Mouse (Mus musculus) embryonic facial prominence, embryonic 15.5 days (tissue): ENCODE data around the gene Olfr458. TPM values are rescaled to one million over a fixed set of nuclear protein-coding genes. Genes with fewer than 3 reads are reported as not detected.
"Not testable (repeated sequence)": the region's sequence is repeated elsewhere in the genome, so short reads cannot be mapped to it uniquely, and the experiment has no call there.

Source experiments
- ATAC-seq: fragments of 200-750 bp; cut with Nextera tagmentation; 2 replicates; pipeline ENCODE4 v1.8.0; 2017; ENCODE audit warnings: low read depth, moderate TSS enrichment; ENCODE audit not compliant: insufficient number of reproducible peaks, low FRiP score, low TSS enrichment
- H3K27ac ChIP-seq: fragments of 300-500 bp; sonication (generic); replicated peaks from 2 replicates; pipeline ENCODE4 v1.5.1; 2015; ENCODE audit warnings: mild to moderate bottlenecking, inconsistent platforms
- H3K27me3 ChIP-seq: fragments of 300-500 bp; sonication (generic); 2 replicates; pipeline ENCODE4 v1.6.1; 2015; ENCODE audit warnings: inconsistent platforms
- H3K36me3 ChIP-seq: fragments of 300-500 bp; sonication (generic); 2 replicates; pipeline ENCODE4 v1.6.1; 2015; ENCODE audit warnings: mild to moderate bottlenecking, inconsistent platforms
- H3K4me1 ChIP-seq: fragments of 300-500 bp; sonication (generic); 2 replicates; pipeline ENCODE4 v1.6.1; 2015; ENCODE audit warnings: inconsistent platforms
- H3K4me2 ChIP-seq: fragments of 300-500 bp; sonication (generic); replicated peaks from 2 replicates; pipeline ENCODE4 v1.6.1; 2015; ENCODE audit warnings: mild to moderate bottlenecking, inconsistent platforms
- H3K4me3 ChIP-seq: fragments of 300-500 bp; sonication (generic); replicated peaks from 2 replicates; pipeline ENCODE4 v1.5.1; 2015; ENCODE audit warnings: mild to moderate bottlenecking, inconsistent platforms
- H3K9ac ChIP-seq: fragments of 300-500 bp; sonication (generic); 2 replicates; pipeline ENCODE4 v1.6.1; 2015; ENCODE audit warnings: inconsistent platforms
- H3K9me3 ChIP-seq: fragments of 300-500 bp; sonication (generic); replicated peaks from 2 replicates; pipeline ENCODE4 v1.6.1; 2016; ENCODE audit warnings: inconsistent platforms
- WGBS: fragments of 180-500 bp; shearing (Covaris S2); methylation state at CpG from one replicate; pipeline ENCODE4 v1.1.7; 2015; 5-methylcytosine and 5-hydroxymethylcytosine counted together
- polyA plus RNA-seq: library from polyadenylated mRNA; unstranded; fragments of >200 nt; fragmentation: Nextera tagmentation; extraction: Ambion mirVana; gene quantifications from 2 replicates; pipeline ENCODE4 v1.2.1, GENCODE M21; 2015

Olfr458 gene
- polyA plus RNA-seq, result not detected in 2 replicates

- H3K4me2 ChIP-seq, result no peak within 1 kb of the TSS
- ATAC-seq, result no peak
- no peaks in the 10 kb centered on the region for H3K4me1 ChIP-seq
- no peak within 1 kb of the TSS for H3K27ac ChIP-seq
- H3K9ac ChIP-seq, result no peak within 1 kb of the TSS
- no peaks in the 10 kb centered on the region for H3K36me3 ChIP-seq
- 67% methylated on average over 1 of the region's 1 CpGs for WGBS
- no peaks in the 10 kb centered on the region for H3K27me3 ChIP-seq
- no peaks in the 10 kb centered on the region for H3K9me3 ChIP-seq
- no peak within 1 kb of the TSS for H3K4me3 ChIP-seq
These were observed at the start of gene Olfr458 for GRCm38 (mm10) chr6:42465096-42465495. TSS of gene Olfr458 (minus strand) at chr6:42465196.

GRCm38 (mm10) chr6:42513461-42513860 is 48.5 kb upstream of the Olfr458 start:
- WGBS, result 50% methylated on average over 1 of the region's 1 CpGs
- H3K27ac ChIP-seq, result no peak overlapping the region
- H3K9me3 ChIP-seq, result no peaks in the 10 kb centered on the region
- no peak overlapping the region for H3K4me2 ChIP-seq
- H3K36me3 ChIP-seq, result no peaks in the 10 kb centered on the region
- ATAC-seq, result no peak
- no peak overlapping the region for H3K4me3 ChIP-seq
- no peaks in the 10 kb centered on the region for H3K4me1 ChIP-seq
- H3K9ac ChIP-seq, result no peak overlapping the region
- no peaks in the 10 kb centered on the region for H3K27me3 ChIP-seq

- Histone ChIP-seq H3K9ac (no peak overlapping the region), H3K9me3 (no peaks in the 10 kb centered on the region), H3K36me3 (no peaks in the 10 kb centered on the region), H3K4me2 (no peak overlapping the region), H3K4me3 (no peak overlapping the region), H3K27me3 (no peaks in the 10 kb centered on the region), H3K4me1 (no peaks in the 10 kb centered on the region), H3K27ac (no peak overlapping the region)
- no peak for ATAC-seq
These were observed 44.3 kb upstream of the Olfr458 start for GRCm38 (mm10) chr6:42509311-42509710.

- Histone ChIP-seq H3K9me3 (no peaks in the 10 kb centered on the region), H3K9ac (no peak overlapping the region), H3K4me2 (no peak overlapping the region), H3K27me3 (no peaks in the 10 kb centered on the region), H3K27ac (no peak overlapping the region), H3K4me3 (no peak overlapping the region), H3K36me3 (no peaks in the 10 kb centered on the region), H3K4me1 (no peaks in the 10 kb centered on the region)
- no peak for ATAC-seq
- WGBS, result 74% methylated on average over 2 of the region's 2 CpGs
These were observed 38.5 kb upstream of the Olfr458 start for GRCm38 (mm10) chr6:42503478-42503877.

GRCm38 (mm10) chr6:42489731-42490130 is 24.7 kb upstream of the Olfr458 start:
- no peak overlapping the region for H3K4me3 ChIP-seq
- 70% methylated on average over 1 of the region's 1 CpGs for WGBS
- H3K27me3 ChIP-seq, result no peaks in the 10 kb centered on the region
- H3K9me3 ChIP-seq, result no peaks in the 10 kb centered on the region
- no peak overlapping the region for H3K4me2 ChIP-seq
- H3K9ac ChIP-seq, result no peak overlapping the region
- no peak for ATAC-seq
- no peaks in the 10 kb centered on the region for H3K36me3 ChIP-seq
- H3K27ac ChIP-seq, result no peak overlapping the region
- H3K4me1 ChIP-seq, result no peaks in the 10 kb centered on the region

GRCm38 (mm10) chr6:42487114-42487513 is 22.1 kb upstream of the Olfr458 start, which contains the start of gene Olfr456:
TSS of gene Olfr456 (minus strand) at chr6:42487214.
- no peak within 1 kb of the TSS for H3K4me2 ChIP-seq
- no peak within 1 kb of the TSS for H3K9ac ChIP-seq
- H3K27me3 ChIP-seq, result no peaks in the 10 kb centered on the region
- no peak for ATAC-seq
- no peak within 1 kb of the TSS for H3K4me3 ChIP-seq
- no peaks in the 10 kb centered on the region for H3K36me3 ChIP-seq
- WGBS, result 78% methylated on average over 1 of the region's 1 CpGs
- H3K27ac ChIP-seq, result no peak within 1 kb of the TSS
- no peaks in the 10 kb centered on the region for H3K9me3 ChIP-seq
- H3K4me1 ChIP-seq, result no peaks in the 10 kb centered on the region

GRCm38 (mm10) chr6:42484633-42485032 is 19.6 kb upstream of the Olfr458 start:
- Histone ChIP-seq H3K4me2 (no peak overlapping the region), H3K4me3 (no peak overlapping the region), H3K9me3 (no peaks in the 10 kb centered on the region), H3K9ac (no peak overlapping the region), H3K27me3 (no peaks in the 10 kb centered on the region), H3K36me3 (no peaks in the 10 kb centered on the region), H3K4me1 (no peaks in the 10 kb centered on the region), H3K27ac (no peak overlapping the region)
- no peak for ATAC-seq

- H3K27ac ChIP-seq, result no peak within 1 kb of the TSS
- 41% methylated on average over 1 of the region's 1 CpGs for WGBS
- H3K4me3 ChIP-seq, result no peak within 1 kb of the TSS
- H3K4me1 ChIP-seq, result no peaks in the 10 kb centered on the region
- no peak for ATAC-seq
- H3K36me3 ChIP-seq, result no peaks in the 10 kb centered on the region
- H3K9ac ChIP-seq, result no peak within 1 kb of the TSS
- no peaks in the 10 kb centered on the region for H3K27me3 ChIP-seq
- H3K4me2 ChIP-seq, result no peak within 1 kb of the TSS
- no peaks in the 10 kb centered on the region for H3K9me3 ChIP-seq
These were observed 11.2 kb upstream of the Olfr458 start, which contains the start of gene Olfr457 for GRCm38 (mm10) chr6:42476235-42476634. TSS of gene Olfr457 (minus strand) at chr6:42476335.

- H3K4me2 ChIP-seq, H3K9me3 ChIP-seq, H3K27me3 ChIP-seq, H3K4me3 ChIP-seq, H3K4me1 ChIP-seq, H3K36me3 ChIP-seq, H3K27ac ChIP-seq, H3K9ac ChIP-seq: not testable (repeated sequence)
- WGBS, result 97% methylated on average over 4 of the region's 4 CpGs
- ATAC-seq, result 0 out of 2 replicates have a peak, but pooled peaks have one; percentile 7
These were observed 6.3 kb upstream of the Olfr458 start for GRCm38 (mm10) chr6:42471298-42471697.

GRCm38 (mm10) chr6:42470542-42470941 is 5.5 kb upstream of the Olfr458 start:
- ATAC-seq, result no peak
- H3K27ac ChIP-seq, result no peak overlapping the region
- H3K9ac ChIP-seq, result no peak overlapping the region
- H3K4me3 ChIP-seq, result no peak overlapping the region
- WGBS, result 90% methylated on average over 4 of the region's 4 CpGs
- H3K4me1 ChIP-seq, result no peaks in the 10 kb centered on the region
- H3K36me3 ChIP-seq, result no peaks in the 10 kb centered on the region
- no peaks in the 10 kb centered on the region for H3K9me3 ChIP-seq
- H3K27me3 ChIP-seq, result no peaks in the 10 kb centered on the region
- H3K4me2 ChIP-seq, result no peak overlapping the region

- no peak overlapping the region for H3K9ac ChIP-seq
- H3K4me3 ChIP-seq, result no peak overlapping the region
- H3K27ac ChIP-seq, result no peak overlapping the region
- no peaks in the 10 kb centered on the region for H3K27me3 ChIP-seq
- no peaks in the 10 kb centered on the region for H3K36me3 ChIP-seq
- WGBS, result 79% methylated on average over 2 of the region's 2 CpGs
- H3K4me2 ChIP-seq, result no peak overlapping the region
- H3K4me1 ChIP-seq, result no peaks in the 10 kb centered on the region
- H3K9me3 ChIP-seq, result no peaks in the 10 kb centered on the region
- ATAC-seq, result no peak
These were observed 17.6 kb downstream of the Olfr458 start for GRCm38 (mm10) chr6:42447381-42447780.

- H3K27me3 ChIP-seq, result no peaks in the 10 kb centered on the region
- H3K9me3 ChIP-seq, result no peaks in the 10 kb centered on the region
- no peak overlapping the region for H3K4me3 ChIP-seq
- no peak for ATAC-seq
- WGBS, result 73% methylated on average over 2 of the region's 2 CpGs
- no peak overlapping the region for H3K4me2 ChIP-seq
- no peaks in the 10 kb centered on the region for H3K36me3 ChIP-seq
- H3K4me1 ChIP-seq, result no peaks in the 10 kb centered on the region
- no peak overlapping the region for H3K9ac ChIP-seq
- H3K27ac ChIP-seq, result no peak overlapping the region
These were observed 20.5 kb downstream of the Olfr458 start for GRCm38 (mm10) chr6:42444491-42444890.
